Mouse (Mus musculus): Measurements from ENCODE around the gene Rabgap1l. TPM values are rescaled to one million over a fixed set of nuclear protein-coding genes. Genes with fewer than 3 reads are reported as not detected.

The Rabgap1l gene
- polyA plus RNA-seq, 1 experiment from 2014 or later: 24.0 TPM

- H3K9ac ChIP-seq: no peak overlapping the region
Measured at GRCm38 (mm10) chr1:160378367-160378766, 414.6 kb downstream of the Rabgap1l start.

GRCm38 (mm10) chr1:160377337-160378336 is 415.4 kb downstream of the Rabgap1l start:
- H3K9me3 ChIP-seq: no peaks in the 10 kb centered on the region
- H3K36me3 ChIP-seq: no peaks in the 10 kb centered on the region
- H3K4me3 ChIP-seq (replicated peaks): no peak overlapping the region
- no peak overlapping the region for H3K4me2 ChIP-seq
- WGBS: 51% methylated on average over 10 of the region's 10 CpGs
- no peak overlapping the region for H3K27ac ChIP-seq
- no peaks in the 10 kb centered on the region for H3K27me3 ChIP-seq (replicated peaks)
- ATAC-seq (ENCODE audit: insufficient read depth, low FRiP score, low read depth): peak; percentile 76; the same call in 1 of the 2 replicates
- no peaks in the 10 kb centered on the region for H3K4me1 ChIP-seq
- no peak overlapping the region for H3K9ac ChIP-seq

More at GRCm38 (mm10) chr1:160378367-160378766, 414.6 kb downstream of the Rabgap1l start:
- WGBS: 100% methylated on average over 1 of the region's 1 CpGs
- Histone ChIP-seq H3K4me3 (replicated peaks) (no peak overlapping the region), H3K4me2 (no peak overlapping the region), H3K36me3 (no peaks in the 10 kb centered on the region), H3K27ac (no peak overlapping the region), H3K4me1 (no peaks in the 10 kb centered on the region), H3K27me3 (replicated peaks) (no peaks in the 10 kb centered on the region), H3K9me3 (no peaks in the 10 kb centered on the region)
- ATAC-seq (ENCODE audit: insufficient read depth, low FRiP score, low read depth): no peak

- Histone ChIP-seq H3K4me3 (replicated peaks) (no peak overlapping the region), H3K27ac (no peak overlapping the region), H3K36me3 (no peaks in the 10 kb centered on the region), H3K4me1 (no peaks in the 10 kb centered on the region), H3K4me2 (no peak overlapping the region), H3K27me3 (replicated peaks) (no peaks in the 10 kb centered on the region), H3K9me3 (no peaks in the 10 kb centered on the region), H3K9ac (no peak overlapping the region)
- no peak for ATAC-seq (ENCODE audit: insufficient read depth, low FRiP score, low read depth)
Measured at GRCm38 (mm10) chr1:160374490-160374889, 418.5 kb downstream of the Rabgap1l start.

- Histone ChIP-seq H3K4me2 (no peak overlapping the region), H3K27me3 (replicated peaks) (no peaks in the 10 kb centered on the region), H3K4me3 (replicated peaks) (no peak overlapping the region), H3K4me1 (no peaks in the 10 kb centered on the region), H3K9ac (no peak overlapping the region), H3K9me3 (no peaks in the 10 kb centered on the region), H3K27ac (no peak overlapping the region), H3K36me3 (no peaks in the 10 kb centered on the region)
- 74% methylated on average over 7 of the region's 7 CpGs for WGBS
- ATAC-seq (ENCODE audit: insufficient read depth, low FRiP score, low read depth): 0 out of 2 replicates have a peak, but pooled peaks have one; percentile 31
Measured at GRCm38 (mm10) chr1:160373306-160373705, 419.7 kb downstream of the Rabgap1l start.

- ATAC-seq (ENCODE audit: insufficient read depth, low FRiP score, low read depth): no peak
Measured at GRCm38 (mm10) chr1:160371696-160372095, 421.3 kb downstream of the Rabgap1l start.

GRCm38 (mm10) chr1:160370552-160370951 is 422.5 kb downstream of the Rabgap1l start:
- ATAC-seq (ENCODE audit: insufficient read depth, low FRiP score, low read depth): no peak
- WGBS: 34% methylated on average over 1 of the region's 1 CpGs
- Histone ChIP-seq H3K9ac (no peak overlapping the region), H3K27me3 (replicated peaks) (no peaks in the 10 kb centered on the region), H3K4me3 (replicated peaks) (no peak overlapping the region), H3K4me2 (no peak overlapping the region), H3K36me3 (no peaks in the 10 kb centered on the region), H3K27ac (no peak overlapping the region), H3K9me3 (no peaks in the 10 kb centered on the region), H3K4me1 (no peaks in the 10 kb centered on the region)

More at GRCm38 (mm10) chr1:160371696-160372095, 421.3 kb downstream of the Rabgap1l start:
- Histone ChIP-seq H3K36me3 (no peaks in the 10 kb centered on the region), H3K27me3 (replicated peaks) (no peaks in the 10 kb centered on the region), H3K9me3 (no peaks in the 10 kb centered on the region), H3K27ac (no peak overlapping the region), H3K9ac (no peak overlapping the region), H3K4me2 (no peak overlapping the region), H3K4me1 (no peaks in the 10 kb centered on the region), H3K4me3 (replicated peaks) (no peak overlapping the region)

GRCm38 (mm10) chr1:160366615-160367014 is 426.4 kb downstream of the Rabgap1l start:
- WGBS: 67% methylated on average over 3 of the region's 3 CpGs
- no peaks in the 10 kb centered on the region for H3K36me3 ChIP-seq
- H3K4me1 ChIP-seq: no peaks in the 10 kb centered on the region
- H3K4me3 ChIP-seq (replicated peaks): no peak overlapping the region
- no peaks in the 10 kb centered on the region for H3K27me3 ChIP-seq (replicated peaks)
- H3K9me3 ChIP-seq: no peaks in the 10 kb centered on the region
- H3K4me2 ChIP-seq: no peak overlapping the region
- no peak overlapping the region for H3K9ac ChIP-seq
- no peak for ATAC-seq (ENCODE audit: insufficient read depth, low FRiP score, low read depth)
- no peak overlapping the region for H3K27ac ChIP-seq

GRCm38 (mm10) chr1:160357268-160357667 is 435.7 kb downstream of the Rabgap1l start:
- no peaks in the 10 kb centered on the region for H3K9me3 ChIP-seq
- no peak overlapping the region for H3K27ac ChIP-seq
- no peak overlapping the region for H3K9ac ChIP-seq
- H3K4me3 ChIP-seq (replicated peaks): no peak overlapping the region
- no peak for ATAC-seq (ENCODE audit: insufficient read depth, low FRiP score, low read depth)
- H3K27me3 ChIP-seq (replicated peaks): no peaks in the 10 kb centered on the region
- no peaks in the 10 kb centered on the region for H3K4me1 ChIP-seq
- no peak overlapping the region for H3K4me2 ChIP-seq
- H3K36me3 ChIP-seq: no peaks in the 10 kb centered on the region

- Histone ChIP-seq H3K4me2 (no peak overlapping the region), H3K9me3 (no peaks in the 10 kb centered on the region), H3K36me3 (no peaks in the 10 kb centered on the region), H3K4me3 (replicated peaks) (no peak overlapping the region), H3K4me1 (no peaks in the 10 kb centered on the region), H3K27me3 (replicated peaks) (no peaks in the 10 kb centered on the region), H3K27ac (no peak overlapping the region), H3K9ac (no peak overlapping the region)
- no peak for ATAC-seq (ENCODE audit: insufficient read depth, low FRiP score, low read depth)
- WGBS: 80% methylated on average over 6 of the region's 6 CpGs
Measured at GRCm38 (mm10) chr1:160353732-160354455, 439.1 kb downstream of the Rabgap1l start.

- H3K9me3 ChIP-seq: no peaks in the 10 kb centered on the region
- H3K27me3 ChIP-seq (replicated peaks): no peaks in the 10 kb centered on the region
- H3K9ac ChIP-seq: no peak overlapping the region
- peak overlapping the region; percentile 64 for H3K4me2 ChIP-seq
- no peak overlapping the region for H3K27ac ChIP-seq
- peak overlapping the region; percentile 39; the same call in 1 of the 2 replicates for H3K4me3 ChIP-seq (replicated peaks)
- no peaks in the 10 kb centered on the region for H3K4me1 ChIP-seq
- WGBS: 38% methylated on average over 4 of the region's 4 CpGs
- no peak for ATAC-seq (ENCODE audit: insufficient read depth, low FRiP score, low read depth)
- no peaks in the 10 kb centered on the region for H3K36me3 ChIP-seq
Measured at GRCm38 (mm10) chr1:160352309-160352708, 440.7 kb downstream of the Rabgap1l start.

GRCm38 (mm10) chr1:160351880-160352234 is 441.2 kb downstream of the Rabgap1l start:
- WGBS: 1% methylated on average over 10 of the region's 10 CpGs

More at GRCm38 (mm10) chr1:160351880-160352234, 441.2 kb downstream of the Rabgap1l start:
- Histone ChIP-seq H3K27me3 (replicated peaks) (no peaks in the 10 kb centered on the region), H3K36me3 (no peaks in the 10 kb centered on the region), H3K9ac (no peak overlapping the region), H3K4me3 (replicated peaks) (peak overlapping the region; percentile 39), H3K4me2 (peak overlapping the region; percentile 64), H3K27ac (no peak overlapping the region; the same call in 1 of the 2 replicates), H3K4me1 (no peaks in the 10 kb centered on the region), H3K9me3 (no peaks in the 10 kb centered on the region)
- peak; percentile 53; the same call in 1 of the 2 replicates for ATAC-seq (ENCODE audit: insufficient read depth, low FRiP score, low read depth)
